Mouse (Mus musculus): ENCODE data around the gene Ntf3.

The Ntf3 gene

DNA sequence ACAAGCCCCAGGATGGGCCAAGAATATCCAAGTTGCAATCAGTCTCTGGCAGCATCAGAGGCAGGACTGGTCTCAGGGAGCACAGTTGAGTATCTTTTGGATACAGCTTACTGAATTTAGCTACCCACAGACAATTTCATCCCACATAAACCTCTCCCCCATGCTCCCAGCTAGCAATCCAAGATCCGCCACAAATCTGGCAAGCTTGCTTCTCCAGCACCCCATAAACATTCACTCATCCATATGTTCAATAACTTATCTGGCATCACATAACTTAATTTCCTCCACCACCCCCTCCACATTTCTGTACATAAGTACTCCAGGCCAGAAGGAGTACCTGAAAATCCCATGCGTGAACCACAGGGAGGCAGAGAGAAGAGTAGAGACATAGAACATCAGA is 10.8 kb downstream of the Ntf3 start:
- DNase-seq = no peak

DNA sequence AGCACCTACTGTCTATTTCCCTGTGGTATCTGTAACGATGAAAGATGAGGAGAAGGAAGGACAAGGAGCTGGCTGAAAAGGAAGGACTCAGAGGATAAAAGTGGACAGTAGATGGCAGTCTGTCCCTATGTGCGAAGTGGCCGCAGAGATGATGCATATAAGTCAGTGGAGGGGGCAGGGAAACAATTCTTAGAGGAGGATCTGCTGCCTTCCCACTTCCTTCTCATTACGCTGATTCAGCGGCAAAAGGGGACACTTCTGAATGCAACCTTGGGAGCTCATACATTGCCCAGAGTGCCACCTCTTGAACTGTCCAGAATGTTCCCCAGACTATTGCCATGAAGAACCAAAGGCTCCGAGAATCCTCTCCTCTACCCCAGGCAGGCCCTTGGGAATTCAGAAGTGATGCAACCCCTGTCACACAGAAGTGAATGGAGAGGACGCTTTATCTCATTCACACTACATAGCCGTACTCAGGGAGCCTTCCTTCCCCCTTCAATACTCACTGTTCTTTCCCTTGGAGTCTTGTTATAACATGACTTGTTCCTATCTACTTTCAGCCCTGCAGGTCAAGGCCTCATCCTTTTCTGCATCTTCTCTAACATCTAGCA is 12.2 kb downstream of the Ntf3 start:
- DNase-seq = no peak

DNA sequence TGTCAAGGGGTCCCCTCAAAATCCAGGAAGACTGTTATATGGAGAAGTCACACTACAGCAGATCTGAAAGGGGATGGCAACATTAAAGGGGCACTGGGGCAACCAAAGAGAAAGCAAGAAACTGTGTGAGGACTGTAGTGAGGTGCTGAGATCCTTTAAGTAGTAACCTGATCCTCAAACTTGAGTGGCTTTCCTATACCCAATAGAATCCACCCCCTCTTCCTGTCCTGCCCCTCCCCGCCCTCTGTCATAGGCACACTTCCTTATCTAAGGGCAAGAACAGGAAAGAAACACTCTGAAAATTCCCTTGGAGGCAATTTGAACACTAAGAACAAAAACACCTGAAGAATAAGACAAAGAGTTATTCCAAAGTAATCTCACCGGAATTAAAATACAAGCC is 13.6 kb downstream of the Ntf3 start:
- no peak for DNase-seq

DNA sequence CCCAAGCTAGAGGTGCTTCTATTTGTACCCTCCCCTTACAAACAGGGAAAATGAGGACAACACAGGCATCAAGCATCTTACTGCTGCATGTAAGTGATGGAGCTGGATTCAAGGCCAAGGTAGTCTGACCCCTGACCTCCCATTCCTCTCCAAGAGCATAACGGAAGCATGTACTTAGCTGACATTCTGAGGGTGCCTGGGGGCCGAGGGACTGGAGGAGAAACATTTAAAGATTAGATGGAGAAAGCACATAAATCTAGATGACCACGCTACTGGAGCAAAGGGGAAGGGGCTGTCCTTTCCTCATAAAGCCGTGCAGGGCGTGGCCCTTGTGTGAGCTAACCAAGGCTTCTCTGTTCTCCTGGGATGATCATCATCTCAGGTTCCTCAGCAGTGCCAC is 23.1 kb downstream of the Ntf3 start:
- DNase-seq = no peak

DNA sequence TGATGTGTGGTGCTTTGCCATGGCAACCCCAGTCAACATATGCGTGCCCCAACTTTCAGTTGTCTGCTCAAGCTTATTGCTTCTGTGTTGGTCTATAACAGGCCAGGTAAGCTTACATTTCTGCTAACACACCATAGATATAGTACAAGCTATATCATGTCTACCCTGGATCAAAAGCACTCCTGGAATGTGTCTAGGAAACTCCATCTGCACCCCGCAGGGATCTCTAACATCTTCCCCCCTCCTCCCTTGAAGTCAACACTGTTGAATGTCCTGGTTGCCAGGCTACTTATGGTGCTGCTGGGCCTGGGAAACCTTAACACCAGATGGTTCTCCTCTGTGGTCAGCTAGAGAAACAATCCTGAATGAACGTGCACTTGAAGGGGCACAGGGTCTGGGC is 24.0 kb downstream of the Ntf3 start:
- no peak for DNase-seq

DNA sequence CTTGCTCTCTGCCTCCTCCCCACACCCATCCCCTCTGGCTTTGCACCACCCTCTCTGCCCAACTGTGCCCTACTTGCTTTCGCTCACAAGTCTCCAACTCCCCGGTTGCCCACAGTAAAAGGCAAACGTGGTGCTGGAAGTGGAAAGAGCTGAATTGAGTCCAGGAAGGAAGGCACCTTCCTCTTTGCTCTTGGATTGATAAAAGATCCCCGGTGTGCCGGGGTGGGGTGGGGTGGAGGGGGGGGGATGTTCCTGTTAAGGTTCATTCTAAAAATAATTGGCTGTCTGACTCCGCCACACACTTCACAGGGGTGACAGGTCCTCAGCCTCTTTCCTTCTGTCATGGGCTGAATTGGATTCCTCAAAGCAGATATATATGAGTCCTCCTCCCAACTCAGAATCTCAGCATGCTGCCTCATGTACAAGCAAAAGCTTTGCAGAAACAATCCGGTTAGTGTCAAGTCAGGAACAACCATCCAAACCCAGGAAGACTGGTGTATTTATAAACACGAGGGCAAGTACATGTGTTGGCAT is 24.6 kb downstream of the Ntf3 start:
- no peak for DNase-seq

DNA sequence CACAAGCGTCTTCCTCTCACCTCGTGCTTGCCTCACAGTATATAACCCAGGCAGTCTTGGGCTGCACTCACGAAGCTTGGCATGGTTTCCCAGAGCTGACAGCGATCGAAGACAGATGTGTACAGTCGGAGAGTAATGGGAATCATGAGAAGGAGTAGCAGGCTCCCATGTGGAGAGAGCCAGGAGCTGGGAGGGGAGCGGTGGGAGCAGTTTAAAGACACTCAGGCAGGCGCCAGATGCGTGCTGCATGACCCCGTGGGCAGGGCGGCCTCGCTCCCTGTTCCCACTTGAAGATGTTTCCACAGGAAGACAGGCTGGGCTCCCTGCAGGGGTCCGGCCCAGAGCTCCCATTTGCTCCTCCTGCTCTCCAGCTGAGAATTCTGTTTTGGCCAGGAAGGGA is 25.2 kb downstream of the Ntf3 start:
- DNase-seq = no peak

DNA sequence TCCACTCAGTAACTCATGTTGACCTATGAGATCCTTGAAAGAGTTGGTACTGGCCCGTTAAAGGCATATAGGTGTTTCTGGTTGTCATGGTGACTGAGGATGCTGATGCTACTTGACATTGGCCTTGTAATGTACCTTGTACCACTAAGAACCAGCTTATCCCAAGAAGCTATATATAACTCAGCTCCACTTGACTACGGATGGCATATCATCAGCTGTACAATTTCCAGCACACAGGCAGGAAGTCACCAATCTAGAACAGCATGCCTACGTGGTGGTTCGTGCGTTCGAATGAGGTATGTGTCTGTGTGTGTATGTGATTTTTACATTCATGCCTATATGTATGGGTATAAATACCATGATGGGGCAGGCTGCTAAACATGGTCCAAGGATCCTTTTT is 25.7 kb downstream of the Ntf3 start:
- no peak for DNase-seq

DNA sequence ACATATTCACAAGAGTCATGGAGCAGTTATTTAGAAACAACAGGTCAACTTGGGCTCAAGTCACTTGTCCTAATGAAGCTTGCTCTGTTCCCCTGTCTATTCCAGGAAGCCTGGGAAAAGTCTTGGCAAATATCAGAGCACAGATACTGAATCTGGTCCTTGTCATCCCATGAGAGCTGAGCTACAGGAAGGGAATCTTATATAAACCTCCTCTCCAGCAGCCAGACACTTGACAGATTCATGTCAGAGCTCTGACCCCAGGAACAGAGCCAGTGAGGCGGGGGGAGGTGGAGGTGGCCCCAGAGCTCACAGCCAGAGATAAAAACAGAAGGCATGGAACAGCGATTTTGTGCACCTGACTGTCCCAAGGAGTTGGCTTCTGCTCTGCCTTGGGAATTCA is 26.3 kb downstream of the Ntf3 start:
- DNase-seq = no peak

DNA sequence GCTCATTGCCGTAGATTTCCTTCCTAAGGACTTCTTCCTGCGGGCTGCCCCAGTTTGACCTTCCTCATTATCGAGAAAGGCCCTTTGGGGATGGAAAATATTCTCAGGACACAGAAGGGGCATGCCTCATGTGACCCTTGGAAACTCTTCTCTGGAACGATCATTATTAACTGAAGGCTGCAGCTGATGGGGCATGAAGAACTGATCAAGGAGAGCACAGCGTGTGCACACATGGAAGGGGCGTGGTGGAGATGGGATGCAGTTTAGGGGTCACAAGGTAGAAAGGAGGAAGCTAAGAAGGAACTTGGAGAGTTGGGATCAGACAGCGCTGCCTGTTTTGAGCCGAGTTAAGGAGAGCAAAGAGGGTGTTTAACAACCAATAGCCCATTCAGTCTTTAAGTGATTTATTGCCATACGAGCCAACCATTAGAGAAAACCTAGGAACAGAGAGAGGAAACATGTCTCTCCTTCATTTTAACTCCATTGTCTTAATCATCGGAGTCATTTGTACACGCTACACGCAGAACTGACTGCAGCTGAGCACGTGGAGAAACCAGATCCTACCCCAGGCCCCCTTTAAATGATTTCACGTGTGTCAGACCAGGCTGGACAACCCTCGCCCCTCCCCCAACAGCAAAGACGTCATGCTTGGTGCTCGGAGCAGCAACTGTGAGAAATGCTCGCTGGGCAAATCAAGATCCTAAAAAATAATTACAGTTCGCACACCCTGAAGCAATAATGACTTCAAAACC is 32.4 kb downstream of the Ntf3 start:
- DNase-seq = no peak

DNA sequence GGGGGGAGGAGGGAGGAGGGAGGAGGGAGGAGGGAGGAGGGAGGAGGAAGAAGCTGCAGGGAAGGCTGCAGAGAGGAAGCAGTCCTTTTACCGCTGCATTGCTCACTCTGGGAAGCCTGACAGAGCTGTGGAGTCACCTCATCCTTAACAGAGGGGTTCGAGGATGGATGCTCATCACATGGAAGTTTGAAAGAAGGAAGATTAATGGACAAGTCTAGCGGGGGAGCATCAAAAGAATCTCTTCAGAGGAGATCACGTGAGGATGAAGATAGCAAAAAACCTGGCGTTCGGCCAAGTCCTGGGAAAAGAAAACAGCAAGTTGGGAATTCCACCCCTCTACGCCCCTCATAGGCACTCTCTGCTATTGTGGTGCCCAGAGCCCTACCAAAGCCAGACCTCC is 38.5 kb downstream of the Ntf3 start:
- DNase-seq = no peak

DNA sequence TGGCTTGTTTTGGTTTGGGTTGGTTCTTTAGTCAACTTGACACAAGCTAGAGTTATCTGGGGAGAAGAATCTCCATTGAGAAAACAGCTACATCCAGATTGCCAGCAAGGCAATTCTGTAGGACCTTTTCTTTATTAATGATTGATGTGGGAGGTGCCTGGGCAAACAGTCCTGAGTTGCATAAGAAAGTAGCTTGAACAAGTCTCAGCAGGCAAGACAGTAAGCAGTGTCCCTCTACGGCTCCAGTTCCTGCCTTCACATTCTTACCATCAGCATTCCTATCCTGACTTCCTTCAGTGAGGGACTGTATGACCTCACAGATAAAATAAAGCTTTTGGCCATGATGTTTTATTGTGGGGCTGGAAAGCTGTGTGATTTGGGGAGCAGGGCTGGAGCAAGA is 48.5 kb downstream of the Ntf3 start:
- no peak for DNase-seq

DNA sequence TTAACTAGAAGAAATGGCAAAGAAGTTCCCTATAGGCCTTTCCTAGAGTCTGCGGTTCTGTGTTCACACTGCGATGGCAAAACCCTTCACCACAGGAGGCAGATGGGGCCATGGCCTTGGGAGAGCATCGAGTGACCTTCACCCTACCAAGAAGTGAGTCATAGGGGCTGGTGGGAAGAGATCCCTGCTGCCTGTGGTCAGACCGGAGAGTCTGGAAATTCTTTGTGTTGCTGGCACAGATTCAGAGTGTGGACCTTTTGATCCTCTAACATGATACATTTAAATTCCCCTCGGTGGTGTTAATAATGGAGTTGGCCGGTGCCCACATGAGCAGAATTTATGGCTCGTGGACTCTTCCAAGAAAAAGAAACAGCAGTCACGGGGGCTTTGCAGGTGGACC is 49.5 kb downstream of the Ntf3 start:
- DNase-seq = no peak

DNA sequence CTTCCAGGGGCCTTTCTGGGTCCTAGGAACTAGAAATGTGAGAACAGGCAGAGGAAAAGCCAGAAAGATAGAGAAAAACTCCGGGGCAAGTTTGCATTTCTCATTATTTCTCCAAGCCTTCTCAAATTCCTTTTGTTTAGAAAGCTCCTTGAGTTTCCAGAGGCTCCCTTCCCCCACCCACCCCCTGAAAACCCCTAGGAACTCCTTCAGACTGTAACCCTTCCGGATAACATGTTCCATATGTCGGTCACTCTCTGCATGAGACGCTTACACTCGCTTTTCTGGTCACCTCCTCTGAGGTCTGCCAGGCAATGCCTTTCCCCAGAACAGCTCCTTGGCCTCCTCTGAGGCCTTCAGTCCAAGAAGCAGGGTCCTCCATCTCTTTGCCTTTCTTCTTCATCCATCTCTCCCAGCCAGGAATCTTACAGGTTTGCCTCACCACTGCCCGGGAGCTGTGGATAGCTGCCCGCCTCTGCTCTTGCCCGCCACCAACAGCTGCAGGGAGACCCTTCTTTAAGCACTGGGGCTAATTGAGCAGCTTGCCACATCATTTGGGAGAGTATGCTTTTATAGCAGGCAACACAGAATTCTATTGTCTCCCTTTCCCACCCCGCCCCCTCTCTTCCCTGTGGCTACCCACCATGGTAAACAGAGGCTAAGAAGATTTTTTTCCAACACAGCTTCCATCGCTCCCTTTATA is 51.6 kb downstream of the Ntf3 start:
- DNase-seq = no peak

DNA sequence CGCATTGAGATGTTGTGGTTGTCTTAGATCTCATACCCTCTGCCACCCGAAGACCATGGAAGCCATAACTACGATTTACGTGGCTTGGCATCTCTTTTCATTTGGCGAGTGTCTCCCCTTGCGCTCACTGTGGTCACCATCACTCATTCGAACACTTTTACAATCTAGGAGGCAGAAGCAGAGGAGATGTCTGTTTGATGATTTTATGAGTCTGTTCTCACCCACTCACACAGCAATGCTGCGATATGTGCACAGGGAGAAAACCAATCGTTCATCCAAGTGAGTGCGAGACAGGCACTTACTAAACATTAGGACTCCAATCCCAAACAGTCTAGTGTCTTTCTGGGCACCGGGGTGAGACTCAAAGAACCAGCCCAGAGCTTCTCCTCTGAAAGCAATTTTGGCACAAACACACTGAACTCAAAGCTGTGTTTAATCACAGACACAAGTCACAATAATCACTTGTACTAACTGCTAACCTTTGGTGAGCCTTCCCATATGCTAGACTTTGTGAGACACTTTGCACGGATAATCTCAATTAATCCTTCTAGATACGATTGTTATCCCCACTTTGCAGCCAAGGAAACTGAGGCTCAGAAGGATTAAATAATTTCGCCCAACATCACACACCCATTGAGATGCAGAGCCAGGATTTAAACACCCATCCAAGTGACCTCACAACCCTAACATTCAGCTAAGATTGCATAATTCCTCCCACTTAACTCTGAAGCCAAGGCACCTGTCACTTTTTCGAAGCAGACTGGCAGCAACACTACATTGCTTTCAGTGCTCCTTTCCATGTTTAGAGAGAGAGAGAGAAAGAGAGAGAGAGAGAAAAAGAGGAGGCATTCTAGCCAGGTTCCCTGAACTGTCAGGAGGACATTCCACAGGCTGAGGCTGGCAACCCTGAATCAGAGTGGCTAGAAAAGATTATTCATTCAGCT is 55.5 kb downstream of the Ntf3 start:
- DNase-seq = no peak

DNA sequence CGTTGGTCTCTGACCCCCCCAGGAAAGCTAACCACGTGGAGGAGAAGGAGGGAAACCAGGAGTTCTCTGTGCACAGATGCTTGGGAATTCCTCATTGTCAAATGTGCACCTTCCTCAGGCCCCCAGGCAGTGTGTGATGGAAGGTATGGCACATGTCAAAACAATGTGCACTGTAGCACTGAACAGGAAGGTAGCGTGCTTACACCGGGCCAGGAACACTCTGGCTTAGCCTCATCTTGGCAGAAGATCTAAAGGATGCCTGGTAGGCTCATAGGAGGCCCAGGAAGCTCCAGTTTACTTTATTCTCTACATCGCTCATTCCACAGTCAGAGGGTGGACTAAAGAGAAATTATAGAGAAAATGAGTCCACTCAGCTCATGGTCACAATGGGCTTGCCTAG is 57.5 kb downstream of the Ntf3 start:
- DNase-seq = no peak

DNA sequence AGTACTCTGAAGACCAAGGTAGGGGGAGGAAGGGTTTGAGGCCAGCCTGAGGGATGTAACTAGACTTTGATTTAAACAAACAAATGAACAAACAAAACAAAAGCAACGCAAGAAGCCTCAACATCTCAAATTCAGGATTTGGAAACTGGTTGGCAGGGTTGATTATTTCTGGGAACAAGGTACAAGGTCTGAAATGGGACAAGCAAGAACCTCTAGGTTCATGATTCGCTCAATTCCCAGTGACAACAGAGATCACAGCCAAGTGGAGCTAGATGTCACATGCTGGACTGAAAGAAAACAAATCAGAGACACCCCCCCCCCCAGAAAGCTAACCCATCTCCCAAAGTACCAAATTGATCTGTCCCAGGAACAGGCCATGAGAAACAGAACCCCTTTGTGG is 57.9 kb downstream of the Ntf3 start:
- DNase-seq = no peak

DNA sequence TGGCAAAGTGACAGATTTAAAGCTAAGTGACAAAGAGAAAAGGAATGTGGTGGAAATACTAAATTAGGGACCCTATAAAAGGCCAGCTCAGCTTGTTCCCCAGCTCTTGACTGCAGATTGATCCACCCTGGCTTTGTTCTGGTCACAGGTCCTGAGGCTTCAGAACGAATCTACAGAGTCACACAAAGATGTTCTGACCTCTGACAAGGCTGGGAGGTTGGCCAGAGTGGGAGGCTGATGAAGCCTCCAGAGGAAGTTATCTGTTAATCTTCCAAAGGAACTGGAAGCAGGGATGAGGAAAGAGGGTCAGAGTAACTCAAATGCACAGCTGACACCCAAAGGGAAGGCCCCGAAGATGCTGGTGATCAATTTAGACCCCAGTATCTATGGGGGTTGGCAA is 59.3 kb downstream of the Ntf3 start:
- DNase-seq = no peak

DNA sequence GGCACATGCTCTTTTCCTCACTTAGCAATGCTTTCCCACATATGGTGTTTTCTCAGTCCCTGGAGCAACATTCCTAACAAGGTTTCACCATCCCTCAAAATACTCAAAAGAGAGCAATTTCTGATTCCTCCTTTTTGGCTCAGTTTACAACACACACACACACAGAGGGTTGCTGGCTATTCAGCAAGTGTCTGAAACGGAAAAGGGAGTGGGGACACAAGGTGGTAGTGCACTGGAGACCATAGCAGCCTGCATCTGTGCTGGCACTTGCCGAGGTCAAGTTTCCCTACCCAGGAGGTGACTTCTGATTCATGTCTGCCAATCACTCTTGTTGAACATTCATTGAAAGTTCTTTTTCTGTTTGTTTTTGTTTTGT is 59.9 kb downstream of the Ntf3 start:
- DNase-seq = no peak

DNA sequence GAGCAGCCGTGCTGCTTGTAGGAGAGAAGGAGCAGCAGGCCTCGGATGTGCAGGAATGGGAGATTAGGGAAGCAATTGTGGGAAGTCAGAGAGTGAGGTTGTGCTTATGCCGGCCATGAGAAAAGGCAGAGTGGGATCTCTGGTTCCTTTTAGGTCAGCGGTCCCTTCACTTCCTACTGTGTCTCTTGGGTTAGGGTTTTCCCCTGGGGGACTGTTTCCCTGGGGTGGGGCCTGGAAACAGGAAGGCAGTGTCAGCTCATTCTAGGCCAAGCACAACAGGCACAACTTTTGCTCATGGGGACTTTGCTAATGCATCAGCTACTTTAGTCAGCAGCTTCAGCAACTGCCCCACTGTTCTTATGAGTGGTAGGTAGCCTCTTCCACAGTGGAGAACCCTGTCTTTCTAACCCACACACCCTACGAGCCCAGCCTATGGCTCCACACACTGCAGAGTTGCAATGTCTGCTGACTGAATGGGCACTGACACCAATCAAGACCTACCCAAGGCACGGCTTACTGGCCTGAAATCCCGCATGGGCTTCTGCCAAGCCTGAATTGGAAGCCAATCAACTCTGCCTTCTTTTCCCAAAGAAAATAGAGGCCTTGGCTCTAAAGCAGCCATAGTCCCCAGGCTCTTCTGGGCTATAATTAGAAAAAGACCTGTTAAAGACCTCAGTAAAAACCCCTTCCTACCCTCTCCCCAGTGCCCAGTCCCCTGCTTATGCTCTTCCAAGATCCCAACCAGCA is 60.5 kb downstream of the Ntf3 start:
- DNase-seq = no peak

DNA sequence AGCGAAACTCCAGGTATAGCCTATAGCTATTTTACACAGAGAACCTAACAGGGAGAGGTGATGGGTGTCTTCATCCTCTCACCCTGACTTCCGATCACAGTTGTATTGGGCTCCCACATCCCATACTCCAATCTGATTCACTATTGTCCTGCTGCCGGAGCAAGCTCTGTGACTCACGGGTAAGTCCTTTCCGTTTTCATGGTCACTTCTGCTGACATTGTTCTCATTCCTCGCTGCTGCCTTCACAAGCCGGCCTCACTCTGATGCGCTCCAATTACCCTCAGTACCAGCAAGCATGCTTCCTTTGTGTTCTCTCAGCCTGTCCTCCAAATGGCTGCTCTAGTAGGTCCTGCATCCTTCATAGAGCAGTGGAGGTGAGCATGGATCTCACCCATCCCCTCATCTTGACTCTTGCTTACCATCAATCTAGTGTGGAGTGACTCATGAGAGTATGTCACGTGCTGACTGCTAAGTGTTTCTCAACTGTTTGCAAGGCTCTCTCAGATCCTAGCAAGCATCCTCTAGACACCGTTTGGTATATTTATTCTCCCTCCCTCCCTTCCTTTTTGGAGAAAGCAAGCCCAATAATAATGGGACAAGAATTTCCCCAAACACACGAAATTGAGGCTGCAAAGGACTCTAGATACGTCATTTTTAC is 61.5 kb downstream of the Ntf3 start:
- no peak for DNase-seq

DNA sequence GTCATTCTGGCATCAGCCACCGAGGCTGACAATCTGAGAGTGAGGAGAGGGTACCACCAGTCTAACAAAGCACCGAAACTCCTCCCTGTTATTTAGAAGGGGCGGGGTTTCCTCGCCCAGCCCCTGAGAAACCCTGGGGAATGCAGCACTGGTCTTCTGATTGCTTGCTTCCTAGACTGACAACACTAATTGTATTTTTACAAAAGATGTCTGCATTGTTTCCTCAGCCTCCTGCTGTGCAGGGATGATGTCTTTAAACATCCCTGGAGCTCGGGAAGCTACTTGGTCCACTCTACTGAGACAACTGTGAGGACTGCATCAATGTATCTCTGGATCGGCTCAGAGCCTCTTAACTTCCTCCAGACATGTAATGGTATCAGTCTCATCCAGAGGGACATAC is 64.1 kb downstream of the Ntf3 start:
- no peak for DNase-seq
